Mouse (Mus musculus) megakaryocyte, embryonic 14.5 days (primary cell): ENCODE results near the gene Aarsd1.

ENCODE experiments used
- FLI1 ChIP-seq: IDR thresholded peaks from 2 replicates; pipeline ENCODE4 v1.6.1; 2012; ENCODE audit warnings: low read length, inconsistent platforms, mixed read lengths
- GATA1 ChIP-seq: IDR thresholded peaks from 3 replicates; pipeline ENCODE4 v1.6.1; 2012; ENCODE audit warnings: mixed read lengths, low read length, inconsistent platforms, borderline replicate concordance

DNA sequence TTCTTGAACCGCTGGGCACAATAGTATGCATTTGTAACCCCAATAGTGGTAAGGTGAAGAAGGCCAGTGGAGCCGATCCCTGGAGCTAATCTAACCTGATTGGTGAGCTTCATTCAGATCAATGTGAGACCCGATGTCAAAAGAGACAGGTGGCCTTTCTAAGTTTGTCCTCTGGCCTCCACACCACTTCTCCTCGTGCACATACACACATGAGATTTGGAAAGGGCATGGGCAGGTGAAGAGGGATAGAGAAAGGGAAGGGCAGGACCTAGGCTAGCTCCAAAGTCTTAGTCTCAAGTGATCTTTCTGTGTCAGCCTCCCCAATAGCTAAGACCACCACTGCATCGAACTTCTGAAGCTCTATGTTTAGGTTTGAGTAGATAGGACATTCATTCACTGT, 47.3 kb downstream of the Aarsd1 start:
- TF ChIP-seq GATA1: no peak
- TF ChIP-seq FLI1: no peak
